Mouse (Mus musculus) forebrain, embryonic 11.5 days (tissue): ENCODE measurements around the gene Pheta1. TPM values are rescaled to one million over a fixed set of nuclear protein-coding genes. Genes with fewer than 3 reads are reported as not detected.

Experiments
- ATAC-seq: fragments of 200-750 bp; cut with Nextera tagmentation; replicated peaks from 2 replicates; pipeline ENCODE4 v1.8.0; 2017; ENCODE audit warnings: moderate TSS enrichment; ENCODE audit not compliant: low FRiP score
- DNase-seq: peaks from one replicate; pipeline ENCODE4 v3.0.0-alpha.2; 2017; ENCODE audit warnings: low spot score
- H3K27ac ChIP-seq: fragments of 300-500 bp; sonication (generic); 2 replicates; pipeline ENCODE4 v1.5.1; 2014; ENCODE audit warnings: low read depth, low read length
- H3K27me3 ChIP-seq: fragments of 300-500 bp; sonication (generic); 2 replicates; pipeline ENCODE4 v1.6.1; 2014; ENCODE audit warnings: mild to moderate bottlenecking, low read length, mixed read lengths; ENCODE audit not compliant: control insufficient read depth, insufficient read depth
- H3K36me3 ChIP-seq: fragments of 300-500 bp; sonication (generic); 2 replicates; pipeline ENCODE4 v1.6.1; 2014; ENCODE audit warnings: mild to moderate bottlenecking, low read length, moderate library complexity, mixed read lengths; ENCODE audit not compliant: control insufficient read depth, insufficient read depth
- H3K4me1 ChIP-seq: fragments of 300-500 bp; sonication (generic); replicated peaks from 2 replicates; pipeline ENCODE4 v1.6.1; 2014; ENCODE audit warnings: low read length, mixed read lengths; ENCODE audit not compliant: control insufficient read depth, insufficient read depth
- H3K4me2 ChIP-seq: fragments of 300-500 bp; sonication (generic); 2 replicates; pipeline ENCODE4 v1.6.1; 2014; ENCODE audit warnings: low read depth, mild to moderate bottlenecking, low read length, moderate library complexity, mixed read lengths; ENCODE audit not compliant: severe bottlenecking
- H3K4me3 ChIP-seq: fragments of 300-500 bp; sonication (generic); 2 replicates; pipeline ENCODE4 v1.5.1; 2014; ENCODE audit warnings: low read depth, low read length
- H3K9ac ChIP-seq: fragments of 300-500 bp; sonication (generic); 2 replicates; pipeline ENCODE4 v1.6.1; 2014; ENCODE audit warnings: low read length
- H3K9me3 ChIP-seq: fragments of 300-500 bp; sonication (generic); 2 replicates; pipeline ENCODE4 v1.6.1; 2016; ENCODE audit warnings: low read length, mixed read lengths; ENCODE audit not compliant: control insufficient read depth
- whole genome bisulfite sequencing: fragments of 180-500 bp; shearing (Covaris S2); extraction: QIAGEN DNeasy Blood & Tissue Kit; methylation state at CpG from one replicate; pipeline ENCODE4 v1.1.7; 2014; 5-methylcytosine and 5-hydroxymethylcytosine counted together
- polyA plus RNA-seq: library from polyadenylated mRNA; unstranded; fragments of >200 nt; fragmentation: Nextera tagmentation; extraction: Ambion mirVana; gene quantifications from 2 replicates; pipeline ENCODE4 v1.2.1, GENCODE M21; 2014

The Pheta1 gene
- polyA plus RNA-seq, 1 experiment from 2014 or later = 35.7 TPM

- no peak overlapping the region for H3K27ac ChIP-seq
- no peak overlapping the region for H3K4me2 ChIP-seq
- WGBS = 66% methylated on average over 3 of the region's 3 CpGs
- DNase-seq (no peak), ATAC-seq (no peak)
- H3K9ac ChIP-seq = no peak overlapping the region
- H3K36me3 ChIP-seq = peaks cover 19% of the 10 kb centered on the region; the same call in 1 of the 2 replicates
- no peaks in the 10 kb centered on the region for H3K4me1 ChIP-seq
- no peak overlapping the region for H3K4me3 ChIP-seq
- no peaks in the 10 kb centered on the region for H3K27me3 ChIP-seq
- no peaks in the 10 kb centered on the region for H3K9me3 ChIP-seq
Observed at GRCm38 (mm10) chr5:121815067-121815466, 33.7 kb upstream of the Pheta1 start.

- H3K36me3 ChIP-seq = peaks cover 16% of the 10 kb centered on the region; the same call in 1 of the 2 replicates
- ATAC-seq (no peak), DNase-seq (no peak)
- H3K4me2 ChIP-seq = no peak overlapping the region
- H3K9me3 ChIP-seq = no peaks in the 10 kb centered on the region
- no peak overlapping the region for H3K27ac ChIP-seq
- no peak overlapping the region for H3K9ac ChIP-seq
- H3K27me3 ChIP-seq = no peaks in the 10 kb centered on the region
- H3K4me1 ChIP-seq = no peaks in the 10 kb centered on the region
- no peak overlapping the region for H3K4me3 ChIP-seq
- 93% methylated on average over 8 of the region's 8 CpGs for WGBS
Observed at GRCm38 (mm10) chr5:121815867-121816380, 32.9 kb upstream of the Pheta1 start.

- Histone ChIP-seq H3K4me2 (no peak overlapping the region), H3K4me3 (no peak overlapping the region), H3K9ac (no peak overlapping the region), H3K9me3 (no peaks in the 10 kb centered on the region), H3K4me1 (no peaks in the 10 kb centered on the region), H3K27me3 (no peaks in the 10 kb centered on the region), H3K27ac (no peak overlapping the region), H3K36me3 (peaks cover 13% of the 10 kb centered on the region; the same call in 1 of the 2 replicates)
- no peak for DNase-seq
- ATAC-seq = no peak
- WGBS = 90% methylated on average over 2 of the region's 2 CpGs
Observed at GRCm38 (mm10) chr5:121816611-121817010, 32.2 kb upstream of the Pheta1 start.

GRCm38 (mm10) chr5:121817551-121817950 is 31.2 kb upstream of the Pheta1 start:
- DNase-seq = no peak
- Histone ChIP-seq H3K27ac (no peak overlapping the region), H3K4me3 (no peak overlapping the region), H3K4me1 (no peaks in the 10 kb centered on the region), H3K4me2 (no peak overlapping the region), H3K9ac (no peak overlapping the region), H3K36me3 (peaks cover 12% of the 10 kb centered on the region; the same call in 1 of the 2 replicates), H3K27me3 (no peaks in the 10 kb centered on the region), H3K9me3 (no peaks in the 10 kb centered on the region)
- no peak for ATAC-seq
- WGBS = 89% methylated on average over 9 of the region's 9 CpGs

DNA sequence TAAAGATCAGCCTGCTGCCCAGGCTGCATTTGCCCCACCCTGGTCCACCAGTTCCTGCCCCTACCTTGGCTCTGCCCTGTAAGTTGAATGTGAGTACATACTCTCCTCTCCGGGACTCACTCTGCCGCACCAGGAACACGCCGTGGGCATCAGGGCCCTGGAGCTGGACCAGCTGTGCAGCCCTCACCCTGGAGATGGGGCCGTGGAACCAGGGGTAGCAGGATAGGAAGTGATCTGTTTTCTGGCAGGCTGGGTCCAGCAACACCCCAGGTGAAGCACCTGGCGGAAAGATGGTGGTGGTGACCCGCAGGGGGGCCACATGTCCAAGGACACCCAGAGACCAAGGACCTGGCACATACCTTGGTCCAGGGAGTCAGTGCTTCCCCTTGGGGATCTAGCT is 30.4 kb upstream of the Pheta1 start:
- Histone ChIP-seq H3K4me3 (no peak overlapping the region), H3K9me3 (no peaks in the 10 kb centered on the region), H3K4me1 (no peaks in the 10 kb centered on the region), H3K36me3 (peaks cover 10% of the 10 kb centered on the region; the same call in 1 of the 2 replicates), H3K27me3 (no peaks in the 10 kb centered on the region), H3K27ac (no peak overlapping the region), H3K9ac (no peak overlapping the region), H3K4me2 (no peak overlapping the region)
- no peak for ATAC-seq
- WGBS = 97% methylated on average over 7 of the region's 7 CpGs
- DNase-seq = no peak

DNA sequence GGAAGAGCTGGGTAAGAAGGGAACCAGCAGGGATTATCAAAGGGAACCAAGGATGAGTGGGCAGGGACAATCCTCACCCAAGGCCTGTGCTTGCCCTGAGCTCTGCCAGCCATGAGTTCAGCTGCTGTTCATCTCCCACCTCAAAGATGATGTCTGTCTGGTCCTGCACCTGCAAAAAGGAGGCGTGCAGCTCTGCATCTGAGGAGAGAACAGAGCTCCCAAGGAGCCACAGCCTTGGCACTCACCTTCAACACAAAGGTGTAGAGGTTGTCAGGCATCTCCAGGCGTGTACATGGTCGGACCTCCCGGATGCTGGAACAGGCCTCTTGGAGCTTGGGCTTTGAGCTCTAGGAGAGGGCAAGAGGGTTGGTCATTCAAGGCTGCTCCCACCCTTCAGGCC is 29.9 kb upstream of the Pheta1 start:
- ATAC-seq (no peak), DNase-seq (no peak)
- no peak overlapping the region for H3K4me2 ChIP-seq
- no peak overlapping the region for H3K9ac ChIP-seq
- peaks cover 10% of the 10 kb centered on the region; the same call in 1 of the 2 replicates for H3K36me3 ChIP-seq
- 93% methylated on average over 4 of the region's 4 CpGs for WGBS
- no peaks in the 10 kb centered on the region for H3K4me1 ChIP-seq
- no peak overlapping the region for H3K27ac ChIP-seq
- no peaks in the 10 kb centered on the region for H3K27me3 ChIP-seq
- no peak overlapping the region for H3K4me3 ChIP-seq
- no peaks in the 10 kb centered on the region for H3K9me3 ChIP-seq

DNA sequence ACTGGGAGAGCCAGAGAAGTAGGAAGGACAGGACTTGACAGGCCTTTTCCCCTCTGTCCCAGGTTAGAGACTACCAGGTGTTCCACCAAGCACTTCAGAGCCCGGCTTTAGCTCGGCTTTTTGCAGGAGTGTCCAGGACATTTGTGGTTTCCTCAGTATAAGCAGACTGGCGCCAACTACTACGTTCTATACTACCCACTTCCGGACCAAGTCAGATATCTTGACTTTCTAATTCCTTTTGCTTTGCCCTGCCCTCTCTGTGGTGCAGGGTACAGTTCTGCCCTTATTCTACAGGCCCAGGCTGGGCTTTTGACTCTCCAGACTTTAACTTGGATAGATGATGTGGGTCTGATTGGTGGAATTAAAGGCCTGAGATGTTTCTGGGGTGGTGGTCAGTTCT is 29.2 kb upstream of the Pheta1 start:
- peaks cover 10% of the 10 kb centered on the region; the same call in 1 of the 2 replicates for H3K36me3 ChIP-seq
- DNase-seq = no peak
- no peak for ATAC-seq
- no peaks in the 10 kb centered on the region for H3K9me3 ChIP-seq
- H3K27me3 ChIP-seq = no peaks in the 10 kb centered on the region
- H3K4me2 ChIP-seq = no peak overlapping the region
- 91% methylated on average over 5 of the region's 5 CpGs for WGBS
- H3K9ac ChIP-seq = no peak overlapping the region
- no peak overlapping the region for H3K4me3 ChIP-seq
- no peaks in the 10 kb centered on the region for H3K4me1 ChIP-seq
- no peak overlapping the region for H3K27ac ChIP-seq

DNA sequence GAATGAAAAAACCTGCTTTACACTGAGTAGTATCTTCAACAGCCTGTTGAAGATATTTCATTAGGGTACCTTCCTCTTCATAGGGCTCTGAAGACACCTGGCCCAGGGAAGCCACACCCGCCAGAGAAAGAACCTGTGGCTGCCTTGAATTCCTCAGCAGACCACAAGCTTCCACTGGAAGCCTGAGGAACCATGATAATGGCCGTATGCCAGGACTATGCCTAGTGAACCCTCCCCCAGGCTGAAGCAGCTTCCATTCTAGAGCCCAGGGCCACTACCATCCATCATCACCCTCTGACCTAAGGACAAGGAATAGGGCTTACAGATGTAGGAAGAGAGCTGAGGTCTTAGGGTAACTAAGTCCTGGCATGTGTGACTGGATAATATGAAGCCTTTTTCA is 28.6 kb upstream of the Pheta1 start:
- no peak for ATAC-seq
- H3K9ac ChIP-seq = no peak overlapping the region
- no peaks in the 10 kb centered on the region for H3K4me1 ChIP-seq
- H3K4me2 ChIP-seq = no peak overlapping the region
- 90% methylated on average over 2 of the region's 2 CpGs for WGBS
- no peak overlapping the region for H3K27ac ChIP-seq
- no peaks in the 10 kb centered on the region for H3K27me3 ChIP-seq
- H3K36me3 ChIP-seq = peaks cover 10% of the 10 kb centered on the region; the same call in 1 of the 2 replicates
- DNase-seq = no peak
- H3K4me3 ChIP-seq = no peak overlapping the region
- H3K9me3 ChIP-seq = no peaks in the 10 kb centered on the region

- no peaks in the 10 kb centered on the region for H3K4me1 ChIP-seq
- H3K27ac ChIP-seq = no peak overlapping the region
- H3K4me2 ChIP-seq = no peak overlapping the region
- ATAC-seq = no peak
- 91% methylated on average over 3 of the region's 3 CpGs for WGBS
- H3K36me3 ChIP-seq = peaks cover 10% of the 10 kb centered on the region; the same call in 1 of the 2 replicates
- no peaks in the 10 kb centered on the region for H3K27me3 ChIP-seq
- H3K9ac ChIP-seq = no peak overlapping the region
- no peak overlapping the region for H3K4me3 ChIP-seq
- DNase-seq = no peak
- no peaks in the 10 kb centered on the region for H3K9me3 ChIP-seq
Observed at GRCm38 (mm10) chr5:121820657-121821056, 28.1 kb upstream of the Pheta1 start.
